Mouse (Mus musculus): ENCODE data around the gene Gm20388.

Gm20388 gene

DNA sequence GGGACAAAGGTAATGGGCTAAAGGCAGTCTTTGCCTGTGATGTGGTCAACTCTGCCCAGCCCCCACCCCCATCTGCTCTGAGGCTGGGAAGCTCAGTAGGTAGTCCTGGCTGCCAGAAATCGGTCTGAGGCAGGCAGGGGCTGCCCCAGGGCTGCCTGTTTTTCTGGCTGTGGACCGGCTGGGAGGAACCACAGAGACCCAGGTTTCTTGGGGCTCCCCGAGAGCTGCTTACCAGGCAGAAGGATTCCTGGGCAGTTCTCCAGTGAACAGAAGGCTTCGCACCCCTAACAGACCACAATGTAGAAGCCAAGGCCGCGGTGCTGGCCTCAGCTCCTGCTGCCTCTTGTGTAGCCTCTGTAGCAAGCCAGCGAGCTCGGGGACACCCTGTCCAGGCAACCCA is 2239.0 kb downstream of the Gm20388 start:
- DNase-seq (ENCODE audit: low spot score in 2 of 2), result no peak

GRCm38 (mm10) chr8:122151541-122151940 is 2240.9 kb downstream of the Gm20388 start:
- no peak for DNase-seq (ENCODE audit: low spot score in 2 of 2)

DNA sequence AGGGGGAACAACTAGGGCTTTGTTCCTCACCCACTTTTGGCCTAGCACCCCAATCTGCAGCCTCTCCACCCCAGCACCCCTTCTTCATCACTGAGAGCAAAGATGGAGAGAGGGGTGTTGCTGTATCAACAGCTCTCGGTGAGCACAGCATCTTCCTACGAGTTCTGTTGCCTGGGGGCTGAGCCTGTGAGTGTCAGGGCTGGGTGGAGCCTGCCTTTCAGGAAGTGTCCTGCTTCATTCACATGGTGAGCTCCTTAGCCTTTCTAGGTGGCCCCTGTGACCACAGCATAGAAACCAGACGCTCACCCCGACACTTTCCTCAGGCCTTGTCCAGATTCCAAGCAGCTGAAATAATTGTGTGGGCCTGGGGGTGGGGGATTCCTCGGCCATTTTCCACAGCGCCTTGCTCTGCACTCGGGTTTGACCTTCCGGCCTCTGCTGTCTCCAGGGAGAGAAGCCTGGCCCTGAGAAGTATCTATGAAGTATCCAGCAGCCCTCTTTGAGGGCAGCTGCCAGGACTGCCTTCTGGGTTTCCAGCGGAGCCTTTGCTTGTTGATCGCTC is 2244.5 kb downstream of the Gm20388 start:
- DNase-seq (ENCODE audit: low spot score in 2 of 2), result peak in 1 of 2 experiments; percentile 21

GRCm38 (mm10) chr8:122155964-122156363 is 2245.3 kb downstream of the Gm20388 start:
- DNase-seq (ENCODE audit: low spot score in 2 of 2), result no peak

- no peak for DNase-seq (ENCODE audit: low spot score in 2 of 2)
Observed at GRCm38 (mm10) chr8:122157689-122158088, 2247.0 kb downstream of the Gm20388 start.

DNA sequence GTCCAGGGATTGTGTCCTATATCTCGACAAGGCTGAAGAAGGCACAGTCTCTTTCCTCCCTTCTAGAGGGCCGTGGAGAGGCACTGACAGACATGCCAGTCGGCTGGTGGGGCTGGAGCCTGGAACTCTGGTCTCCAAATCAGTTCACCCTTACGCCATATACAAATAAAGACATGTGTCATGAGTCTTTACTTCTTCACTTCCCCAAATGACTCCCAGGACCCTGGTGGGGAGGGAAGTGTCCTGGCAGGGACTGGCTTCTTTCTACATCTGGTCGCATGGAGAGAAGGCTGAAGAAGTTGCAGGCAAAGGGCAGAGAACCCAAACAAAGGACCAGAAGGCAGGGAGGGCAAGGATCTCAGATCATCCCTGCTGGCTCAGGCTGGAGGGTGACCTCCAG is 2249.5 kb downstream of the Gm20388 start:
- no peak for DNase-seq (ENCODE audit: low spot score in 2 of 2)

DNA sequence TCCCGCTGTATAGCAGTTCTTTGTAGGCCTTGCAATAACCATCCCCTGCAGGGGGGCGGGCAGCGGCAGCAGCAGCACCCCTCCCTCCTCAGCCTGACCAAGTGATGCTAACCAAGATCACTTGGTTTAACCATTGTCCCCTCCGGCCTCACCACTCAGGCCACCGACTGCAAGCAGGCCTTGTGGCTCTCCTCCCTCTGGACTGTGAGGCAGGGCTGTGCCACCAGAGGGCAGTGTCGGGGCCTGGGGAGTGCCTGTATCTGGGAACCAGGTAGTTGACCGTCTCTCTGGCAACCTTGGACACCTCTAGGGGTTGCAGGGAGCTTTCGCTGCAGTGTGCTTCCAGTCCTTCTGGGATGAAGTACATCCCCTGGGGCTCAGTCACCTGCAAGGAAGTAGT is 2252.4 kb downstream of the Gm20388 start:
- peak in 1 of 2 experiments; percentile 56 for DNase-seq (ENCODE audit: low spot score in 2 of 2)

DNA sequence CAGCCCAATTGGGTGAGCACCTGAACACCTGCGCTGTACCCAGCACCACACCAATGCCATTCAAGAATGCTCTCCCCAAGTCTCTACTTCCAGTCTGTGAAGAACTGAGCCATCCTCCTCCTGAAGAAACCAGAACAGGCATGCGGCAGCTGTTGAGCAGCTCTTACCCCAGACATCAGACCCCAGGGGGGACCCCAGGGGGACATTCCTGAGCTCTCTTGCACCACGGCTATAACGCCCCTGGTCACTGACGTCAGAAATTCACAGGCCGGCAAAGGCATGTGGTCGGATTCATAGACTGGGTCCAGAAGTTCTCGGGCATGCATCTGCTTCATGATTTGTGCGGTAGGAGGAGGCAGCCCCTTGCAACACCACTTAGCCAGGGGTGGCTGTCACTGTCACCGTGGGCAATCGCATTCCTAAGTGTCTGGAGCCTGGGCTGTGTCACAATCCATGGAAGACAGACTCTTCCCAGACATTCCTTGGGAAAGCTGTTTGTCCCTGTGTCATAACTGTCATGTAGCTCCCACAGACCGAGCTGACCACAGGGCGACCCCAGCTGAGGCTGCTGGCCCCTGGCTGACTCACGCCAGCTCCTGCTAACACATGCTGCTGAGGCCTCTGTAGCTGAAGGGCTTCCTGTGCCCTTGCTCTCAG is 2256.7 kb downstream of the Gm20388 start:
- DNase-seq (ENCODE audit: low spot score in 2 of 2), result no peak

DNA sequence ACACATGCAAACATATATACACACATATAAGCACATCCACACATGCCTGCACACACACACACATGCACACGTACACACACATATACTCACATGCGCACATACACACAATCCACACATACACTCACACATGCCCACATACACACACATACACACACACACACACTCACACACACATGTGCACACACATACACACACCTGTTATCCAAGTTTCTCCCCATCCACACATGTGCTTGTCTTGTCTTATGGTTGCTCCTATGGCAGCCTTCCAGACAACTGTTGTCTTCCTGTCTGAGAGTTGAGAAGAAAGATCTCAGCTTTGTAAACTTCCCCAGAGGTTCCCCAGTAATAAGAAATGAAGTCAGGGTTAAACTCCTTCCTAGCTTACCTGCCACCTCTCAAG is 2258.8 kb downstream of the Gm20388 start:
- no peak for DNase-seq (ENCODE audit: low spot score in 2 of 2)

DNA sequence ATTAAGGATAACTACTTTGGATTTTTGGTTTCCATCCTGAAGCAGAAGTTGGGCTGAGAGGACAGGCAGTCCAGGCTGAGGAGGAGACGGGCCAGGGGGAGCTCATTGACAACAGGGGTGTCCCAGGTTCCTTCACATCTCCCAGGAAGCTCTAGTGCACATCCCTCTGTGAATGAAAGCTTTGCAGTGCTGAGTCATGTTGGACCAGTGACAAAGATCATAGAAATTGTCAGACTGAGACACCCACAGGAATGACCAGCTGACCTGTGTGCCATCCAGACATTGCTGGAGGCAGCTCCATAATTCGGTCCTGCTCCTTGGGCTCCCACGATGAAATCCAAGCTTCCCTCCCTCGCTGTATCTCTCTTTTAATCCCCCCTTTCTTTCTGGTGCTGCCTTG is 2261.2 kb downstream of the Gm20388 start:
- DNase-seq (ENCODE audit: low spot score in 2 of 2), result no peak

DNA sequence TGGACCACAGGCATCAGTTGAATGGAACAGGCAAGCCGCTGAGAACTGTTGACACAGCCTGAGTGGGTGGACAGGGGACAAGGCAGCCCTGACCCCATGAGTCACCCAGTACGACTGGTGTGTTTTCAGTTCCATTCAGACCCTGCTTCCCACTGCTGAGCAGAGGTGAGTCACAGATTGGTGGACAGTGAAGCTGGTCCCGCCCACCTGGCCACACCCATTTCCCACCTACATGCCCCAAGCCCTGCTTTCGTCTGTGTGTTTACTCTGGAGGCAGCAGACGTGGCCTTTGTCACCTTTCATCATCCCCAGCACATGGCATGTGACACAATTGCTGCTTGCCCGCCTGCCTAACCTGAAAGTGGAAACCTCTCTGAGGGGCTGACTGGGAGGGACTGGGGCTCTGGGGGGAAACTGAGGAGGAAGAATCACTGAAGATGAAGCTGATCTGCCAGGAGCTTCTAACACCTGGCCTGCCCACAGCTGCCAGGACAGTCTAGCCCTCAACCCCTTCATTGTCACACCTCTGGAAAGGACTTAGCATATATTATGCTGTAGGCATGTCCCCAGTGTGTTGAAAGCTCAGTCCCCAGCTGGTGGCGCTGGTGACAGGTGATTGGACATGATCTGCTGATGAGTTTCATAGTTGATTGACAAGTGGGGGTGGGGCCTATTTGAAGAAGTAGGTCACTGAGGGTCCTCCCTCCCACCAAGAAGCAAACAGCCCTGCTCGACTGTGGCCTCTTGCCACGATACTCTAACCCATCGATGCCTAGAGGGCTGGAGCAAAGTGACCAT is 2263.7 kb downstream of the Gm20388 start:
- DNase-seq (ENCODE audit: low spot score in 2 of 2), result no peak

GRCm38 (mm10) chr8:122178392-122178890 is 2267.8 kb downstream of the Gm20388 start:
- no peak for DNase-seq (ENCODE audit: low spot score in 2 of 2)

GRCm38 (mm10) chr8:122179354-122179753 is 2268.7 kb downstream of the Gm20388 start:
- DNase-seq (ENCODE audit: low spot score in 2 of 2), result no peak

- DNase-seq (ENCODE audit: low spot score in 2 of 2), result no peak
Observed at GRCm38 (mm10) chr8:122180116-122180515, 2269.5 kb downstream of the Gm20388 start.

DNA sequence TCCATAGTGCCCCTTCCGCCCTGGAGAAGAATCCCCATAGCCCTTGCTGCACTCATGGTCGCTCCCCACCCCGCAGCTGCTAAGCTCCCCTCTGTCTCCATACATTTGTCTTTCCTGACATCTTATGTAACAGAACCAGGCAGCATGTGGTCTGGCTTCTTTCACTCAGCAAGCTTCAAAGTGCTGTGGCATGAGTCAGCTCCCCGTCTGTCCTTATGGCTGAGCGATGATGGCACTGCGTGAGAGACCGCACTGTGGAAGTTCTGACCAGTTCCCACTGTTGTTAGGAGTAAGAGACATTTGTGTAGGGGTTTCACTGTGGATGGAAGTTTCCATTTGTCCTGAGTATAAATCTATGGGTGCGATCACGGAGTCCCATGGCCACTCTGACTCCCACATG is 2270.8 kb downstream of the Gm20388 start:
- no peak for DNase-seq (ENCODE audit: low spot score in 2 of 2)

DNA sequence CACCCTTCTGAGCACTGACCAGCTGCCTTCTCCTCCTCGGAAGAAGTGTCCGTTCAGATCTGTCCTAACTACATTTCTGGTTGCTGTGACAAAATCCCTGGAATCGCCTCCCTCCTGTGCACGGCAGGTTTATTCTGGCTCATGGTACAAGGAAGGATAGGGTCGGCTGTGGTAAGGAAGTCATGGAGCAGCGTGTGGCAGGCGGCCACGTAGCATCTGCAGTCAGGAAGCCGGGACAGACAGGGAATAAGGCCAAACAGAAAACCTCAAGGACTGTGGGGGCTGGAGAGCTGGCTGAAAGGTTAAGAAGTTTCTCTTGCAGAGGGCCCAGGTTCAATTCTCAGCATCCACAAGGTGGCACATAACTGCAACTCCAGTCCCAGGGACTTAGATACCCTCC is 2271.3 kb downstream of the Gm20388 start:
- peak in 1 of 2 experiments; percentile 51 for DNase-seq (ENCODE audit: low spot score in 2 of 2)

DNA sequence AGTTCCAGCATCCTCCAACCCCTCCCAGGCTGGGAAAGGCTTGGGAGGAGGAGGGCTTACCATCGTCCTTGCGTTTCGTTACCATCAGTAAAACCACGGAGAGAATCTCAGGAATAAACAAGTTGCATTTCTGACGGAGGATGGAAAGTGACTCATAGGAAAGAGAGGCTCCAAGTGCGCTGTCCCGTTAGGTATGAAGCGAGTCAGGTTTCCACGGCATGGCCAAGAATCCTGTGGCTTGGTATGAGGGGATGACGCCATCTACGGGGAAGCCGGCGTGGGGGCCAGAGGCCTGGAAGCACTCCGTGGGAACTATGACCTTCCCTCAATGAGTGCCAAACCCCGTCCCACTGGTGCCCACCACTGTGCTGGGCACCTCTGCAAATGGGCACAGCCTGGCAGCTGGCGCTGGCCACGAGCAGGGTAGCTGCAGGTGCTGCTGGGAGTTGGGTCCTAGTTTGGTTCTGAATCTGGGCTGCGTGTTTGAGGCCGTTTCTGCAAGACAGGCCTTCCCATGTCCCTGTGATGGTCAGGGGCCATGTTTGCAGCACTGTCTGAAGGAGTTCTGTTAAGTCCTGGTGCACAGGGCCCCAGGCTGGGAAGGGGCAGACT is 2275.8 kb downstream of the Gm20388 start:
- no peak for DNase-seq (ENCODE audit: low spot score in 2 of 2)

- DNase-seq (ENCODE audit: low spot score in 2 of 2), result no peak
Observed at GRCm38 (mm10) chr8:122187271-122187670, 2276.6 kb downstream of the Gm20388 start.

DNA sequence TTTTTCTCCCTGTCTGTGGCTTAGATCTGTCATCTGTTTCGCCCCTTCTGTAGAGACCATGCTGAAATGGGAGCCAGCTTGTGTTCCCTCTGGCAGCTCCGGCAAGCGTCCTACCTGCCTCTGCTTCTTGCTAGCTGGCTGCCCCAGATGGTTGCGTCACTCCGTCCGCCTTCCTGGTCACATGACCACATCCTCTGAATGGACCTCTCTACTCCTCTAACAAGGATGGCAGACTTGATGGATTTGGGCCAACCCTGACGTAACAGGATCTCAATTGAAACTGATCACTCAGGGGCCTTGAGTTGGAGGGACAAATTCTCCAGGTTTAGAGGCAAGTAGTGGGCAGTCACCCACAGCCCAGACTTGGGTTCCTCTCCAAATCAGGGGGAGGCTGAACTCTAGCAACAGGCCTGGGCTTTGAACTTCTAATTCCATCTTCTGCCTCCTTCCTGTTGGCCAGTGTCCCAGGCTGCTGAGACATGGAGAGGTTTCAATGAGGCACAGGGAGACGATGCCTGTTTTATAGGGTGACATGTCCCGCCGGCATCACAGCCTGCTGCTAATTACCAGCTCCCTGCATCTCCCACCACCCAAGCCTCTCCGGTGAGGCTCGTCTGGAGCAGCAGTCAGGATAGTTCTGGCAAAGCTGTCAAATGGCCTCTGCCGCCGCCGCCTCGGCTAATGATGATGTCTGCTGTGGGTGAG is 2279.9 kb downstream of the Gm20388 start:
- peak in 1 of 2 experiments; percentile 52 for DNase-seq (ENCODE audit: low spot score in 2 of 2)

DNA sequence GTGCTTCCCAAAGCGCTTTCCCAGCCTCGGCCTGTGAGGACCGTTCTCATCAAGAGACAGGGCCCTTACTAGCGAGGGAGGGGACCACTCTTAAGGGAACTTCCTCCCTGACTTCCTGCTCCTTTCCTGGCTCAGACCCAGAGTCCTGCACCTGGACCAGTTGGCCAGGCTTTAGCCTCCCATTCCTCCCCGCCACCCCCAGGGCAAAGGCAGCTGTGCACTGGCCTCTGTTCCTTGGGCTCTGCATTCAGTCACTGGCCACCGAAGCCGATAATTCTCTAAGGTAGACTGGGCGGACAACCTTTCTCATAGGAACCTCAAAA is 2280.4 kb downstream of the Gm20388 start:
- peak in 1 of 2 experiments; percentile 29 for DNase-seq (ENCODE audit: low spot score in 2 of 2)

- no peak for DNase-seq (ENCODE audit: low spot score in 2 of 2)
Observed at GRCm38 (mm10) chr8:122192771-122193170, 2282.1 kb downstream of the Gm20388 start.

GRCm38 (mm10) chr8:122193521-122193920 is 2282.9 kb downstream of the Gm20388 start:
- no peak for DNase-seq (ENCODE audit: low spot score in 2 of 2)

Measured in heart, adult 9 months (tissue).